Mouse (Mus musculus): ENCODE results near the gene Hoxd4. TPM values are rescaled to one million over a fixed set of nuclear protein-coding genes. Genes with fewer than 3 reads are reported as not detected.

Gene Hoxd4
- polyA plus RNA-seq, 1 experiment from 2014 or later: 4.4 TPM

DNA sequence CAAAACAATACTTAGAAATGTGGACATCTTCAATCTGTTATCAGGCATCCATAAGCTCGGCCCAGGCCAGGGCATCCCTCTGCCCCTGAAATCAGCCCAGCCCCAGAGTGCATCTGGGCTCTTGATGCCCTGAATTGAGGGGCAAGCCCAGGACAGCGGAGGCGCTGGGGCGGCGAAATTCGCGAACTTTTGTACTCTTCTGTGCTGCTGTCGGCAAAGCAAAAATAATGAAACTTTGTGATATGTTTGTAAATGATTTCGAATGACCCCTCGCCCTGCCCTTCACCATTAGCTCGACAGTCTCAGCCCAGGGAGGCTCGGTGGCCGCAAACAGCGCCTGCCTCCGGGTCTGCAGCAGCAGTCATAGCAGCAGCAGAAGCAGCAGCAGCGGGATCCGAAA, 13.4 kb downstream of the Hoxd4 start:
- no peaks in the 10 kb centered on the region for H3K9me3 ChIP-seq (replicated peaks; ENCODE audit: low read length)
- peak overlapping the region; percentile 65 for H3K4me2 ChIP-seq (ENCODE audit: low read length)
- no peak for ATAC-seq (replicated peaks; ENCODE audit: low FRiP score, low read depth)
- no peak overlapping the region for H3K27ac ChIP-seq
- peak overlapping the region; percentile 9; the same call in 1 of the 2 replicates for H3K4me3 ChIP-seq (replicated peaks; ENCODE audit: low read depth, low read length)
- 0 out of 2 replicates have a peak, but pooled peaks cover 4% of the 10 kb centered on the region for H3K36me3 ChIP-seq (ENCODE audit: insufficient read depth, low read length)
- H3K9ac ChIP-seq (ENCODE audit: low read depth, low read length): 0 out of 2 replicates have a peak overlapping the region, but pooled peaks have one; percentile 27
- no peak for TF ChIP-seq CTCF (IDR thresholded peaks at IDR 0.05; ENCODE audit: low read depth)
- H3K27me3 ChIP-seq (ENCODE audit: insufficient read depth, low read length): no peaks in the 10 kb centered on the region
- 62% methylated on average over 17 of the region's 17 CpGs for WGBS
- DNase-seq (ENCODE audit: low spot score): no peak
- peaks cover 42% of the 10 kb centered on the region for H3K4me1 ChIP-seq (replicated peaks; ENCODE audit: insufficient read depth, low read length)

DNA sequence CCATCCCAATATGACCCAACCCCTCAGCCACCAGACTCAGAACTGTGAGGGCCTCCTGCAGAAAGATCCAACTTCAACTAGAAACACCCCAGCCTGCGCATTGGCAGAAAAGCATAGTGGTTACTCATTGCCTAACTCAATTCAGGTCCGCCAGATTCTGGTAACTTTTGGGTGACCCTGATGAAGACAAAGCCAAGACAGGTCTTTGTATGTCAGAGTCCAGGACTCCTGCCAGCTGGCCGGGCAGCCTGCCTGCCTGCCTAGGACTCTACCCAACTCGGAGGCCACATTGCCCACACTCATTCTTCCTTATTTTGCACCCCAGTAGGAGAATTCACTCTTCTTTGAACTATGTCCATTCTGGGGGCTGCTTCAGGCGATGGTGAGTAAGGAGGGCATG, 14.8 kb downstream of the Hoxd4 start, which contains the start of gene Gm28230:
TSS of gene Gm28230 (plus strand) at position 178 of the 400 bp plus-strand sequence.
- peaks cover 33% of the 10 kb centered on the region for H3K4me1 ChIP-seq (replicated peaks; ENCODE audit: insufficient read depth, low read length)
- H3K27me3 ChIP-seq (ENCODE audit: insufficient read depth, low read length): no peaks in the 10 kb centered on the region
- peak within 1 kb of the TSS; percentile 30 for H3K4me3 ChIP-seq (replicated peaks; ENCODE audit: low read depth, low read length)
- ATAC-seq (replicated peaks; ENCODE audit: low FRiP score, low read depth): no peak
- no peaks in the 10 kb centered on the region for H3K9me3 ChIP-seq (replicated peaks; ENCODE audit: low read length)
- H3K36me3 ChIP-seq (ENCODE audit: insufficient read depth, low read length): 0 out of 2 replicates have a peak, but pooled peaks cover 4% of the 10 kb centered on the region
- H3K4me2 ChIP-seq (ENCODE audit: low read length): peak within 1 kb of the TSS; percentile 65
- H3K9ac ChIP-seq (ENCODE audit: low read depth, low read length): peak within 1 kb of the TSS; percentile 59
- WGBS: 61% methylated on average over 5 of the region's 5 CpGs
- no peak for DNase-seq (ENCODE audit: low spot score)
- no peak for TF ChIP-seq CTCF (IDR thresholded peaks at IDR 0.05; ENCODE audit: low read depth)
- peak within 1 kb of the TSS; percentile 76 for H3K27ac ChIP-seq

DNA sequence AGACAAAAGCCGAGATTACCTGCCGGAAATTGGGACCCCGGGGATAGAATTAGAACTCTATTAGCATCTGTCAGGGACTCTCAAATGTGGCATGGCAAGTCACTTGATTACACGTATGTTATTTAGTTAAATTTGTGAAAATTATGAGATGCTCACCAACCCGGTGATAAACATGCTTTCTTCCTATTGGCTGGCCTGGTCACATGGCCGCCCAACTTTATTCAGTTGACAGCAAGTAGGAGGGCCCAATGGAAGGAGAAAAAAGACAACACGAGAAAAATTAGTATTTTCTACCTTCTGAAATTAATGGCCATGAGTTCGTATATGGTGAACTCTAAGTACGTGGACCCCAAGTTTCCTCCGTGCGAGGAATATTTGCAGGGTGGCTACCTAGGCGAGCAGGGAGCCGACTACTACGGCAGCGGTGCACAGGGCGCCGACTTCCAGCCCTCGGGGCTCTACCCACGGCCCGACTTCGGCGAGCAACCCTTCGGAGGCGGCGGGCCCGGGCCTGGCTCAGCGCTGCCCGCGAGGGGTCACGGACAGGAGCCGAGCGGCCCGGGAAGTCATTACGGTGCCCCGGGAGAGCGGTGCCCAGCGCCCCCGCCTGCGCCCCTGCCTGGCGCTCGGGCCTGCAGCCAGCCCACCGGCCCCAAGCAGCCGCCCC, 15.4 kb downstream of the Hoxd4 start:
- 18% methylated on average over 43 of the region's 43 CpGs for WGBS
- Histone ChIP-seq H3K4me3 (replicated peaks; ENCODE audit: low read depth, low read length) (peak overlapping the region; percentile 30), H3K9ac (ENCODE audit: low read depth, low read length) (peak overlapping the region; percentile 59), H3K4me2 (ENCODE audit: low read length) (peak overlapping the region; percentile 65), H3K27me3 (ENCODE audit: insufficient read depth, low read length) (no peaks in the 10 kb centered on the region), H3K36me3 (ENCODE audit: insufficient read depth, low read length) (0 out of 2 replicates have a peak, but pooled peaks cover 4% of the 10 kb centered on the region), H3K27ac (peak overlapping the region; percentile 76), H3K4me1 (replicated peaks; ENCODE audit: insufficient read depth, low read length) (peaks cover 36% of the 10 kb centered on the region), H3K9me3 (replicated peaks; ENCODE audit: low read length) (no peaks in the 10 kb centered on the region)
- no peak for TF ChIP-seq CTCF (IDR thresholded peaks at IDR 0.05; ENCODE audit: low read depth)
- ATAC-seq (replicated peaks; ENCODE audit: low FRiP score, low read depth): peak; percentile 38
- no peak for DNase-seq (ENCODE audit: low spot score)

DNA sequence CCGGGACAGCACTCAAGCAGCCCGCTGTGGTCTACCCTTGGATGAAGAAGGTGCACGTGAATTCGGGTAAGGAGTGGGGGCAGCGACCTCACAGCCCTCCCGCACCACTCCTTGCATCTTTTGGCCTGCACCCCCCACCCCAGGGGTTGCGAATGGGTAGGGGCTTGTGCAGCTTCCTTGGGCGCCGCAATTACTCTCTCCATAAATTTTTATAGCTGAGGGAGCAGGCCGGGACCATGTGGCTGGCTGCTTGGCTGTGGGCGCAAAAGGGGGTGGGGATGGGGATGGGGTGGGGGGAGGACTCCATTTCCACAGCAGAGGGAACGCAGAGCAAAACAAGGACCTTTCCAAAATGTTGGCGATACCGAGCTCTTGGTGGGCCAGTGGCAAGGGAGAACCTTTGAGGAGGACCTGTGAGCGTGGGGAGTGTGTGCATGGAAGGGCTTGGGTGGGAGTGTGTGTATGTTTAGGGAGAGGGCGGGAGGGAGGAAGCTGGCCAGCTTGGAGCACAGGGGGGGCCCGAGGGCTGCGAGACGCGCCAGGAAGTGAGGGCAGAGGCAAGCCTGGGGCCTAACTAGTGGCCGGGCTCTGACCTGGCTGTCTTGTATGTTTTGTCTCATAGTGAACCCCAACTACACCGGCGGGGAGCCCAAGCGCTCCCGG, 16.0 kb downstream of the Hoxd4 start:
- DNase-seq (ENCODE audit: low spot score) (no peak), ATAC-seq (replicated peaks; ENCODE audit: low FRiP score, low read depth) (peak; percentile 63)
- H3K4me2 ChIP-seq (ENCODE audit: low read length): peak overlapping the region; percentile 65
- peak overlapping the region; percentile 59 for H3K9ac ChIP-seq (ENCODE audit: low read depth, low read length)
- H3K27me3 ChIP-seq (ENCODE audit: insufficient read depth, low read length): no peaks in the 10 kb centered on the region
- H3K4me1 ChIP-seq (replicated peaks; ENCODE audit: insufficient read depth, low read length): peaks cover 40% of the 10 kb centered on the region
- H3K36me3 ChIP-seq (ENCODE audit: insufficient read depth, low read length): 0 out of 2 replicates have a peak, but pooled peaks cover 4% of the 10 kb centered on the region
- 16% methylated on average over 25 of the region's 25 CpGs for WGBS
- no peaks in the 10 kb centered on the region for H3K9me3 ChIP-seq (replicated peaks; ENCODE audit: low read length)
- TF ChIP-seq CTCF (IDR thresholded peaks at IDR 0.05; ENCODE audit: low read depth): no peak
- peak overlapping the region; percentile 30 for H3K4me3 ChIP-seq (replicated peaks; ENCODE audit: low read depth, low read length)
- peak overlapping the region; percentile 76 for H3K27ac ChIP-seq

DNA sequence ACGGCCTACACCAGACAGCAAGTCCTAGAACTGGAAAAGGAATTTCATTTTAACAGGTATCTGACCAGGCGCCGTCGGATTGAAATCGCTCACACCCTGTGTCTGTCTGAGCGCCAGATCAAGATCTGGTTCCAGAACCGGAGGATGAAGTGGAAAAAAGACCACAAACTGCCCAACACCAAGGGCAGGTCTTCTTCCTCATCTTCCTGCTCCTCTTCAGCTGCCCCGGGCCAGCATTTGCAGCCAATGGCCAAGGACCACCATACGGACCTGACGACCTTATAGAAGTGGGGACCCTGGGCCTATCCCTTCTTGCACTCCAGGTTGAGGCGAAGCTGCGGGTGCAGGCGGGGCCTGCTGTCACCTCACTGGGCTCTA, 16.6 kb downstream of the Hoxd4 start:
- DNase-seq (ENCODE audit: low spot score) (no peak), ATAC-seq (replicated peaks; ENCODE audit: low FRiP score, low read depth) (0 out of 2 replicates have a peak, but pooled peaks have one; percentile 17)
- peak overlapping the region; percentile 62 for H3K27ac ChIP-seq
- peak overlapping the region; percentile 30; the same call in 1 of the 2 replicates for H3K4me3 ChIP-seq (replicated peaks; ENCODE audit: low read depth, low read length)
- no peaks in the 10 kb centered on the region for H3K9me3 ChIP-seq (replicated peaks; ENCODE audit: low read length)
- peak overlapping the region; percentile 65 for H3K4me2 ChIP-seq (ENCODE audit: low read length)
- WGBS: 47% methylated on average over 13 of the region's 13 CpGs
- peaks cover 37% of the 10 kb centered on the region; the same call in 1 of the 2 replicates for H3K4me1 ChIP-seq (replicated peaks; ENCODE audit: insufficient read depth, low read length)
- H3K9ac ChIP-seq (ENCODE audit: low read depth, low read length): peak overlapping the region; percentile 59; the same call in 1 of the 2 replicates
- 0 out of 2 replicates have a peak, but pooled peaks cover 4% of the 10 kb centered on the region for H3K36me3 ChIP-seq (ENCODE audit: insufficient read depth, low read length)
- no peak for TF ChIP-seq CTCF (IDR thresholded peaks at IDR 0.05; ENCODE audit: low read depth)
- H3K27me3 ChIP-seq (ENCODE audit: insufficient read depth, low read length): no peaks in the 10 kb centered on the region

DNA sequence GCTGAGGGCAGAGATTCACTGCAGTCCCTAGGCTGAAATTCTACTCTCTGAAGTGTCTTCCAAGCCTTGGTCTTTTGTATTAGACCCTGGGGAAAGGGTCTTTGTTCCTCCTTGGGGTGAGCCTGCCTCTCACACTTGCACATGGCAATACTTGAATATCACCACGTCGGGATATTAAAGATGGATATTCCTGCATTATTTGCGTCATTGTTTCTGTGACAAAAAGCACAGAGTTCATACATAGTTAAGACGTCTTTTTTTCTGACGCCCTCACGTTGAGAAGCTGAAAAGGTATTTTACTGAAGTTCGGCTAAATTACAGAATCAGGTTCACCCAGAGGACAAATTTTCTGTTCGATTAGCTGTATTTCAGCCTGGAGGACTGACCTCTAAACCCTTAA, 18.6 kb downstream of the Hoxd4 start:
- DNase-seq (ENCODE audit: low spot score): no peak
- WGBS: 58% methylated on average over 8 of the region's 8 CpGs
- no peaks in the 10 kb centered on the region for H3K9me3 ChIP-seq (replicated peaks; ENCODE audit: low read length)
- H3K4me2 ChIP-seq (ENCODE audit: low read length): no peak overlapping the region
- TF ChIP-seq CTCF (IDR thresholded peaks at IDR 0.05; ENCODE audit: low read depth): no peak
- H3K36me3 ChIP-seq (ENCODE audit: insufficient read depth, low read length): 0 out of 2 replicates have a peak, but pooled peaks cover 4% of the 10 kb centered on the region
- H3K27me3 ChIP-seq (ENCODE audit: insufficient read depth, low read length): no peaks in the 10 kb centered on the region
- no peak overlapping the region for H3K27ac ChIP-seq
- H3K4me1 ChIP-seq (replicated peaks; ENCODE audit: insufficient read depth, low read length): peaks cover 31% of the 10 kb centered on the region
- no peak overlapping the region for H3K4me3 ChIP-seq (replicated peaks; ENCODE audit: low read depth, low read length)
- H3K9ac ChIP-seq (ENCODE audit: low read depth, low read length): no peak overlapping the region
- no peak for ATAC-seq (replicated peaks; ENCODE audit: low FRiP score, low read depth)
